Mouse (Mus musculus): ENCODE measurements around the gene Spa17. TPM values are rescaled to one million over a fixed set of nuclear protein-coding genes. Genes with fewer than 3 reads are reported as not detected.

The Spa17 gene
- polyA plus RNA-seq, 1 experiment from 2014 or later = 5.3 TPM

DNA sequence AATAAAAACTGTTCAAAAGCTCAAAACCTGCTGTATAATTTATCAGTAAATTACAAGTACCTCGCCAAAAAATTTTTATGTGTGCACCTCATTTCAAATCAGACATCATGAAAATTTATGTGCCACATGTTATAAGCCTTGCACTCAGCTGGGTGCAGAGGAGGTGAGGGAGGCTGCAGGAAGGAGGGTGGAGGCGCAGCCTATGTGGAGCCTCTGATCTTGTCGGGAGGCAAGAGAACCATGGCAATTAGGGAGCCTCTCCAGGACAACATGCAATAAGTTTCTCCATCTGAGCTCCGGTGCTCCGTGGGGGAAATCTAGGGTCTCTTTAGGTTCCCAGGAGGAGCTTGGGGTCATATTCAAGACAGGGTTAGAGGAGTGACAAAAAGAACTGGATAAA is 46.1 kb downstream of the Spa17 start:
- H3K4me2 ChIP-seq (replicated peaks; ENCODE audit: low read depth, low read length) = no peak overlapping the region
- no peaks in the 10 kb centered on the region for H3K36me3 ChIP-seq (ENCODE audit: control insufficient read depth, insufficient read depth, low read length)
- H3K9ac ChIP-seq (replicated peaks; ENCODE audit: low read depth, low read length) = no peak overlapping the region
- 42% methylated on average over 5 of the region's 5 CpGs for WGBS
- no peaks in the 10 kb centered on the region for H3K9me3 ChIP-seq (ENCODE audit: control insufficient read depth, low read depth, low read length)
- no peak overlapping the region for H3K27ac ChIP-seq (ENCODE audit: low read length)
- no peak overlapping the region for H3K4me3 ChIP-seq (ENCODE audit: low read depth, low read length)
- H3K27me3 ChIP-seq (ENCODE audit: control insufficient read depth, insufficient read depth, low read length) = no peaks in the 10 kb centered on the region
- no peak for ATAC-seq (ENCODE audit: insufficient number of reproducible peaks, insufficient read depth, low FRiP score, low read depth)
- peaks cover 14% of the 10 kb centered on the region; the same call in 1 of the 2 replicates for H3K4me1 ChIP-seq (ENCODE audit: control insufficient read depth, insufficient read depth, low read length)

- Histone ChIP-seq H3K36me3 (ENCODE audit: control insufficient read depth, insufficient read depth, low read length) (no peaks in the 10 kb centered on the region), H3K27ac (ENCODE audit: low read length) (no peak overlapping the region), H3K4me2 (replicated peaks; ENCODE audit: low read depth, low read length) (no peak overlapping the region), H3K9me3 (ENCODE audit: control insufficient read depth, low read depth, low read length) (no peaks in the 10 kb centered on the region), H3K4me1 (ENCODE audit: control insufficient read depth, insufficient read depth, low read length) (peaks cover 14% of the 10 kb centered on the region; the same call in 1 of the 2 replicates), H3K9ac (replicated peaks; ENCODE audit: low read depth, low read length) (no peak overlapping the region), H3K27me3 (ENCODE audit: control insufficient read depth, insufficient read depth, low read length) (no peaks in the 10 kb centered on the region), H3K4me3 (ENCODE audit: low read depth, low read length) (no peak overlapping the region)
- ATAC-seq (ENCODE audit: insufficient number of reproducible peaks, insufficient read depth, low FRiP score, low read depth) = no peak
- WGBS = 88% methylated on average over 2 of the region's 2 CpGs
Measured at GRCm38 (mm10) chr9:37567019-37567418, 46.5 kb downstream of the Spa17 start.

- H3K9me3 ChIP-seq (ENCODE audit: control insufficient read depth, low read depth, low read length) = no peaks in the 10 kb centered on the region
- no peaks in the 10 kb centered on the region for H3K36me3 ChIP-seq (ENCODE audit: control insufficient read depth, insufficient read depth, low read length)
- no peak overlapping the region for H3K4me2 ChIP-seq (replicated peaks; ENCODE audit: low read depth, low read length)
- peaks cover 14% of the 10 kb centered on the region; the same call in 1 of the 2 replicates for H3K4me1 ChIP-seq (ENCODE audit: control insufficient read depth, insufficient read depth, low read length)
- 48% methylated on average over 1 of the region's 1 CpGs for WGBS
- no peak overlapping the region for H3K9ac ChIP-seq (replicated peaks; ENCODE audit: low read depth, low read length)
- ATAC-seq (ENCODE audit: insufficient number of reproducible peaks, insufficient read depth, low FRiP score, low read depth) = no peak
- no peak overlapping the region for H3K27ac ChIP-seq (ENCODE audit: low read length)
- H3K4me3 ChIP-seq (ENCODE audit: low read depth, low read length) = no peak overlapping the region
- H3K27me3 ChIP-seq (ENCODE audit: control insufficient read depth, insufficient read depth, low read length) = no peaks in the 10 kb centered on the region
Measured at GRCm38 (mm10) chr9:37563805-37564204, 49.7 kb downstream of the Spa17 start.

DNA sequence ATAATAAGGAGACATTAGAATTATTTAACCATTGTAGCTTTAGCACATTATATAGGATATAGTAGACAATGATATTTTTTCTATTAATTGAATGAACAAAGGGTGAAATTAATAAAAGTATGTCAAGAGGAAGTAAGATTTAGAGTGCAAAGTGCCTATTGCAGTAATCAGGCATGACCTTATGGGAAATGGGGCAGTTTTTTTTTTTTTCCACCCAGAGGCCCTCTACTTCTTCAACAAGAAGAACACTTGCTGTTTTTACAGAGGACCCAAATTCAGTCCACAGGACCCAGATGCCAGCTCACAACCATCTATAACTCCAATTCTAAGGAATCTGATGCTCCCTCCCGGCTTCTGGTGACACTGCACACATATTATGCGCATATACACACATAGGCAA is 52.9 kb downstream of the Spa17 start:
- Histone ChIP-seq H3K27me3 (ENCODE audit: control insufficient read depth, insufficient read depth, low read length) (no peaks in the 10 kb centered on the region), H3K4me1 (ENCODE audit: control insufficient read depth, insufficient read depth, low read length) (no peaks in the 10 kb centered on the region), H3K4me2 (replicated peaks; ENCODE audit: low read depth, low read length) (no peak overlapping the region), H3K4me3 (ENCODE audit: low read depth, low read length) (no peak overlapping the region), H3K36me3 (ENCODE audit: control insufficient read depth, insufficient read depth, low read length) (no peaks in the 10 kb centered on the region), H3K9me3 (ENCODE audit: control insufficient read depth, low read depth, low read length) (no peaks in the 10 kb centered on the region), H3K27ac (ENCODE audit: low read length) (no peak overlapping the region), H3K9ac (replicated peaks; ENCODE audit: low read depth, low read length) (no peak overlapping the region)
- 81% methylated on average over 2 of the region's 2 CpGs for WGBS
- no peak for ATAC-seq (ENCODE audit: insufficient number of reproducible peaks, insufficient read depth, low FRiP score, low read depth)

DNA sequence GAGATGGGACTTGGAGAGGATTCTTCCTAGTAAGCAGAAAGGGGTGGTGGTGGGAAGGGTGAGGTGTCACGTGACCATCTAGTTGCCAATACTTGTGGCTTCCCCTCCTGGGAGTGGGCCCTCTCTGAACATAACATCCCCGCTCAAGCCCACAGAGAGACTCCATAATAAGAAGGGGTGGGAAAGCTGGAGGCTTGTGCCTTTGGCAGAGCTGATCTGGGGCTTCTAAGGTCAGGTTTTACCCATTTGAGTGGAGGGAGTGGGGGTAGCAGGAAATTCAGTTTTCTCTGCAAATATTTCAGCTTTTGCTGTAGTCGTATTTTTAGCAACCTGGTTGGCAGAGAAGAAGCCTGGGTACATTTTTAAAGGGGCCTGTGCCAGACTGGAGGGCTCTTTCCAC is 57.2 kb downstream of the Spa17 start:
- Histone ChIP-seq H3K4me2 (replicated peaks; ENCODE audit: low read depth, low read length) (no peak overlapping the region), H3K4me1 (ENCODE audit: control insufficient read depth, insufficient read depth, low read length) (no peaks in the 10 kb centered on the region), H3K9ac (replicated peaks; ENCODE audit: low read depth, low read length) (no peak overlapping the region), H3K4me3 (ENCODE audit: low read depth, low read length) (no peak overlapping the region), H3K27ac (ENCODE audit: low read length) (no peak overlapping the region), H3K27me3 (ENCODE audit: control insufficient read depth, insufficient read depth, low read length) (peaks cover 8% of the 10 kb centered on the region; the same call in 1 of the 2 replicates), H3K36me3 (ENCODE audit: control insufficient read depth, insufficient read depth, low read length) (no peaks in the 10 kb centered on the region), H3K9me3 (ENCODE audit: control insufficient read depth, low read depth, low read length) (no peaks in the 10 kb centered on the region)
- ATAC-seq (ENCODE audit: insufficient number of reproducible peaks, insufficient read depth, low FRiP score, low read depth) = no peak
- WGBS = 74% methylated on average over 3 of the region's 3 CpGs

- Histone ChIP-seq H3K27me3 (ENCODE audit: control insufficient read depth, insufficient read depth, low read length) (peaks cover 10% of the 10 kb centered on the region; the same call in 1 of the 2 replicates), H3K4me2 (replicated peaks; ENCODE audit: low read depth, low read length) (no peak within 1 kb of the TSS), H3K9me3 (ENCODE audit: control insufficient read depth, low read depth, low read length) (no peaks in the 10 kb centered on the region), H3K27ac (ENCODE audit: low read length) (no peak within 1 kb of the TSS), H3K36me3 (ENCODE audit: control insufficient read depth, insufficient read depth, low read length) (no peaks in the 10 kb centered on the region), H3K4me3 (ENCODE audit: low read depth, low read length) (no peak within 1 kb of the TSS), H3K4me1 (ENCODE audit: control insufficient read depth, insufficient read depth, low read length) (no peaks in the 10 kb centered on the region), H3K9ac (replicated peaks; ENCODE audit: low read depth, low read length) (no peak within 1 kb of the TSS)
- no peak for ATAC-seq (ENCODE audit: insufficient number of reproducible peaks, insufficient read depth, low FRiP score, low read depth)
- 34% methylated on average over 7 of the region's 7 CpGs for WGBS
Measured at GRCm38 (mm10) chr9:37554838-37555748, 58.4 kb downstream of the Spa17 start, which contains the start of gene Siae. Siae (plus strand) TSS chr9:37555698.

GRCm38 (mm10) chr9:37554279-37554678 is 59.2 kb downstream of the Spa17 start:
- no peak overlapping the region for H3K4me3 ChIP-seq (ENCODE audit: low read depth, low read length)
- no peak overlapping the region for H3K4me2 ChIP-seq (replicated peaks; ENCODE audit: low read depth, low read length)
- no peak overlapping the region for H3K9ac ChIP-seq (replicated peaks; ENCODE audit: low read depth, low read length)
- peaks cover 10% of the 10 kb centered on the region; the same call in 1 of the 2 replicates for H3K27me3 ChIP-seq (ENCODE audit: control insufficient read depth, insufficient read depth, low read length)
- WGBS = 78% methylated on average over 1 of the region's 1 CpGs
- ATAC-seq (ENCODE audit: insufficient number of reproducible peaks, insufficient read depth, low FRiP score, low read depth) = no peak
- H3K4me1 ChIP-seq (ENCODE audit: control insufficient read depth, insufficient read depth, low read length) = no peaks in the 10 kb centered on the region
- no peak overlapping the region for H3K27ac ChIP-seq (ENCODE audit: low read length)
- no peaks in the 10 kb centered on the region for H3K36me3 ChIP-seq (ENCODE audit: control insufficient read depth, insufficient read depth, low read length)
- no peaks in the 10 kb centered on the region for H3K9me3 ChIP-seq (ENCODE audit: control insufficient read depth, low read depth, low read length)
